Mouse (Mus musculus): ENCODE measurements around the gene Hnrnpu. TPM values are rescaled to one million over a fixed set of nuclear protein-coding genes. Genes with fewer than 3 reads are reported as not detected.

Hnrnpu gene
- polyA plus RNA-seq, 1 experiment: 147 TPM

GRCm38 (mm10) chr1:178341435-178341834, 3.8 kb upstream of the Hnrnpu start:
- no peak for TF ChIP-seq POLR2A (IDR thresholded peaks at IDR 0.05; ENCODE audit: control insufficient read depth, low read depth, low read length)
- no peak for TF ChIP-seq CTCF (IDR thresholded peaks at IDR 0.05; ENCODE audit: control insufficient read depth, insufficient read depth, insufficient replicate concordance, low read depth, low read length)
- H3K4me1 ChIP-seq (ENCODE audit: control insufficient read depth, insufficient read depth, low read length): no peaks in the 10 kb centered on the region
- no peak overlapping the region for H3K27ac ChIP-seq (ENCODE audit: control insufficient read depth, insufficient read depth, low read depth, low read length)
- no peaks in the 10 kb centered on the region; the same call in 1 of the 2 replicates for H3K36me3 ChIP-seq (ENCODE audit: control insufficient read depth, insufficient read depth, low read length)
- H3K4me3 ChIP-seq (ENCODE audit: control insufficient read depth, low read depth, low read length): no peak overlapping the region
- H3K27me3 ChIP-seq (ENCODE audit: control insufficient read depth, insufficient read depth, low read length): no peaks in the 10 kb centered on the region

- Histone ChIP-seq H3K36me3 (ENCODE audit: control insufficient read depth, insufficient read depth, low read length) (peaks cover 3% of the 10 kb centered on the region), H3K27ac (ENCODE audit: control insufficient read depth, insufficient read depth, low read depth, low read length) (no peak overlapping the region), H3K4me3 (ENCODE audit: control insufficient read depth, low read depth, low read length) (no peak overlapping the region), H3K4me1 (ENCODE audit: control insufficient read depth, insufficient read depth, low read length) (no peaks in the 10 kb centered on the region), H3K27me3 (ENCODE audit: control insufficient read depth, insufficient read depth, low read length) (no peaks in the 10 kb centered on the region)
- no peak for TF ChIP-seq CTCF (IDR thresholded peaks at IDR 0.05; ENCODE audit: control insufficient read depth, insufficient read depth, insufficient replicate concordance, low read depth, low read length)
- TF ChIP-seq POLR2A (IDR thresholded peaks at IDR 0.05; ENCODE audit: control insufficient read depth, low read depth, low read length): no peak
These were observed 2.6 kb upstream of the Hnrnpu start for GRCm38 (mm10) chr1:178340213-178340612.

- Histone ChIP-seq H3K4me1 (ENCODE audit: control insufficient read depth, insufficient read depth, low read length) (no peaks in the 10 kb centered on the region), H3K27me3 (ENCODE audit: control insufficient read depth, insufficient read depth, low read length) (no peaks in the 10 kb centered on the region), H3K4me3 (ENCODE audit: control insufficient read depth, low read depth, low read length) (peak overlapping the region; percentile 99), H3K27ac (ENCODE audit: control insufficient read depth, insufficient read depth, low read depth, low read length) (peak overlapping the region; percentile 98), H3K36me3 (ENCODE audit: control insufficient read depth, insufficient read depth, low read length) (peaks cover 5% of the 10 kb centered on the region)
- TF ChIP-seq CTCF (IDR thresholded peaks at IDR 0.05; ENCODE audit: control insufficient read depth, insufficient read depth, insufficient replicate concordance, low read depth, low read length) (no peak), POLR2A (IDR thresholded peaks at IDR 0.05; ENCODE audit: control insufficient read depth, low read depth, low read length) (no peak)
These were observed 683 bp upstream of the Hnrnpu start for GRCm38 (mm10) chr1:178338318-178338641.

- H3K4me3 ChIP-seq (ENCODE audit: control insufficient read depth, low read depth, low read length): peak overlapping the region; percentile 99
- peaks cover 7% of the 10 kb centered on the region for H3K36me3 ChIP-seq (ENCODE audit: control insufficient read depth, insufficient read depth, low read length)
- peak overlapping the region; percentile 89 for H3K27ac ChIP-seq (ENCODE audit: control insufficient read depth, insufficient read depth, low read depth, low read length)
- TF ChIP-seq POLR2A (IDR thresholded peaks at IDR 0.05; ENCODE audit: control insufficient read depth, low read depth, low read length) (no peak; the same call in 1 of the 2 replicates), CTCF (IDR thresholded peaks at IDR 0.05; ENCODE audit: control insufficient read depth, insufficient read depth, insufficient replicate concordance, low read depth, low read length) (no peak)
- H3K27me3 ChIP-seq (ENCODE audit: control insufficient read depth, insufficient read depth, low read length): no peaks in the 10 kb centered on the region
- no peaks in the 10 kb centered on the region for H3K4me1 ChIP-seq (ENCODE audit: control insufficient read depth, insufficient read depth, low read length)
These were observed 668 bp downstream of the Hnrnpu start for GRCm38 (mm10) chr1:178336777-178337481.

GRCm38 (mm10) chr1:178336289-178336775, 1.3 kb downstream of the Hnrnpu start:
- TF ChIP-seq CTCF (IDR thresholded peaks at IDR 0.05; ENCODE audit: control insufficient read depth, insufficient read depth, insufficient replicate concordance, low read depth, low read length) (no peak), POLR2A (IDR thresholded peaks at IDR 0.05; ENCODE audit: control insufficient read depth, low read depth, low read length) (0 out of 2 replicates have a peak, but pooled peaks have one; percentile 16)
- Histone ChIP-seq H3K27me3 (ENCODE audit: control insufficient read depth, insufficient read depth, low read length) (no peaks in the 10 kb centered on the region), H3K4me1 (ENCODE audit: control insufficient read depth, insufficient read depth, low read length) (no peaks in the 10 kb centered on the region), H3K4me3 (ENCODE audit: control insufficient read depth, low read depth, low read length) (peak overlapping the region; percentile 99), H3K27ac (ENCODE audit: control insufficient read depth, insufficient read depth, low read depth, low read length) (peak overlapping the region; percentile 88), H3K36me3 (ENCODE audit: control insufficient read depth, insufficient read depth, low read length) (peaks cover 8% of the 10 kb centered on the region)

- Histone ChIP-seq H3K4me3 (ENCODE audit: control insufficient read depth, low read depth, low read length) (peak overlapping the region; percentile 99), H3K36me3 (ENCODE audit: control insufficient read depth, insufficient read depth, low read length) (peaks cover 8% of the 10 kb centered on the region)
These were observed 1.7 kb downstream of the Hnrnpu start for GRCm38 (mm10) chr1:178335860-178336261.

GRCm38 (mm10) chr1:178329946-178330345, 7.7 kb downstream of the Hnrnpu start:
- H3K4me3 ChIP-seq (ENCODE audit: control insufficient read depth, low read depth, low read length): no peak overlapping the region
- H3K27me3 ChIP-seq (ENCODE audit: control insufficient read depth, insufficient read depth, low read length): no peaks in the 10 kb centered on the region
- H3K36me3 ChIP-seq (ENCODE audit: control insufficient read depth, insufficient read depth, low read length): peaks cover 5% of the 10 kb centered on the region; the same call in 1 of the 2 replicates
- TF ChIP-seq POLR2A (IDR thresholded peaks at IDR 0.05; ENCODE audit: control insufficient read depth, low read depth, low read length): no peak
- no peak for TF ChIP-seq CTCF (IDR thresholded peaks at IDR 0.05; ENCODE audit: control insufficient read depth, insufficient read depth, insufficient replicate concordance, low read depth, low read length)
- H3K4me1 ChIP-seq (ENCODE audit: control insufficient read depth, insufficient read depth, low read length): no peaks in the 10 kb centered on the region
- no peak overlapping the region for H3K27ac ChIP-seq (ENCODE audit: control insufficient read depth, insufficient read depth, low read depth, low read length)

More at GRCm38 (mm10) chr1:178335860-178336261, 1.7 kb downstream of the Hnrnpu start:
- peak overlapping the region; percentile 88 for H3K27ac ChIP-seq (ENCODE audit: control insufficient read depth, insufficient read depth, low read depth, low read length)
- H3K4me1 ChIP-seq (ENCODE audit: control insufficient read depth, insufficient read depth, low read length): no peaks in the 10 kb centered on the region
- TF ChIP-seq POLR2A (IDR thresholded peaks at IDR 0.05; ENCODE audit: control insufficient read depth, low read depth, low read length) (no peak), CTCF (IDR thresholded peaks at IDR 0.05; ENCODE audit: control insufficient read depth, insufficient read depth, insufficient replicate concordance, low read depth, low read length) (no peak)
- no peaks in the 10 kb centered on the region for H3K27me3 ChIP-seq (ENCODE audit: control insufficient read depth, insufficient read depth, low read length)

All from testis, adult 2 months (tissue).